9 mouse cellular contexts compared by ENCODE assay signal in genomic region chr5:148747549-148747948, GRCm38 (mm10).
"Had no signal": no experiment of that assay in that cellular context is flagged by ENCODE, and none has a peak within 500 bp of the region (broad histone marks: within the 10 kb centered on the region; RNA-seq: fewer than 3 reads in every experiment).

No protein-coding gene starts in this region.

- H3K9ac ChIP-seq: kidney, embryonic 15.5 days; limb, embryonic 15.5 days; liver, embryonic 14.5 days; midbrain, embryonic 12.5 days had no signal

- H3K4me1 ChIP-seq: kidney, embryonic 15.5 days; limb, embryonic 15.5 days; midbrain, embryonic 12.5 days had no signal

- H3K4me3 ChIP-seq: kidney, embryonic 15.5 days; limb, embryonic 15.5 days; midbrain, embryonic 12.5 days had no signal

- H3K27ac ChIP-seq: kidney, embryonic 15.5 days; limb, embryonic 15.5 days; liver, embryonic 14.5 days; midbrain, embryonic 12.5 days had no signal

- H3K27me3 ChIP-seq: kidney, embryonic 15.5 days; limb, embryonic 15.5 days; midbrain, embryonic 12.5 days had no signal

- H3K9me3 ChIP-seq: kidney, embryonic 15.5 days; limb, embryonic 15.5 days; midbrain, embryonic 12.5 days had no signal

- H3K36me3 ChIP-seq: kidney, embryonic 15.5 days; limb, embryonic 15.5 days; midbrain, embryonic 12.5 days had no signal

- DNase-seq: kidney, postnatal 14 days; layer of hippocampus, postnatal 36 days; lung, adult 18-20 months; right cerebral cortex, postnatal 14 days; thymus, postnatal 4 days had no signal
